Mouse (Mus musculus) olfactory bulb, adult 2 months (tissue): ENCODE data around the gene Dapk1. TPM values are rescaled to one million over a fixed set of nuclear protein-coding genes. Genes with fewer than 3 reads are reported as not detected.

ENCODE experiments used
- H3K27ac ChIP-seq: fragments of 200-500 bp; 2 replicates; pipeline ENCODE4 v1.5.1; 2012; ENCODE audit warnings: low read depth, low read length; ENCODE audit not compliant: insufficient read depth
- H3K4me1 ChIP-seq: fragments of 200-500 bp; 2 replicates; pipeline ENCODE4 v1.6.1; 2012; ENCODE audit warnings: low read length; ENCODE audit not compliant: control insufficient read depth, insufficient read depth
- H3K4me3 ChIP-seq: fragments of 200-500 bp; 2 replicates; pipeline ENCODE4 v1.5.1; 2012; ENCODE audit warnings: mild to moderate bottlenecking, low read depth, low read length, moderate library complexity; ENCODE audit not compliant: insufficient read depth
- CTCF ChIP-seq: fragments of 200-500 bp; IDR thresholded peaks from 2 replicates; pipeline ENCODE4 v1.5.1; 2012; ENCODE audit warnings: low read depth, mild to moderate bottlenecking, low read length, moderate library complexity; ENCODE audit not compliant: insufficient read depth
- POLR2A ChIP-seq: fragments of 200-500 bp; IDR thresholded peaks from 2 replicates; pipeline ENCODE4 v1.6.1; 2012; ENCODE audit warnings: mild to moderate bottlenecking, low read depth, low read length, moderate library complexity; ENCODE audit not compliant: insufficient read depth
- WGBS: fragments of 180-500 bp; shearing (Covaris S2); methylation state at CpG from one replicate; pipeline ENCODE4 v1.1.7; 2018; 5-methylcytosine and 5-hydroxymethylcytosine counted together
- polyA plus RNA-seq: library from polyadenylated mRNA; stranded (reverse); fragments of >200 nt; gene quantifications from 2 replicates; pipeline ENCODE4 v1.2.4, GENCODE M21; 2012; ENCODE audit warnings: low replicate concordance; ENCODE audit not compliant: missing spikeins, insufficient read depth, insufficient read length

The Dapk1 gene
- polyA plus RNA-seq, 1 experiment = not detected

DNA sequence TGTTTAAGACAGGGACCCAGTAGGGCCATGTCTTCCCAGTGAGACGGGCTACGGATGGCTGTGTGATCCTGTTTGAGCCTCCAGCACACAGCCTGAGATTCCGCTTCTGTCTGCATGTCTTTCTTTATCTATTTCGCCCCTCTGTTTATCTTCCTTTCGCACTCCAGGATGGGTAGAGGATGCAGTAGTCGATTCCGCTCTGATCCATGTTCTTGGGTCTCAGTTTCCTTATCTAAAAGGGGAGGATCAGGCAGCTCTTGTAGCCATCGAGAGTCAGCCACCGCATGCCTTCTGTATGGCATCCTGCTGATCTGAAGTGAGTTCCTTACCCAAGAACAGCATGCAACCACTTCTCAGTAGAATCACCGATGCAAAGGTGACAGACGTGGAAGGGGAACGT lies 143.6 kb downstream of the Dapk1 start:
- no peak overlapping the region for H3K27ac ChIP-seq
- H3K4me3 ChIP-seq = no peak overlapping the region
- WGBS = 88% methylated on average over 12 of the region's 12 CpGs
- H3K4me1 ChIP-seq = peaks cover 16% of the 10 kb centered on the region
- TF ChIP-seq POLR2A = no peak

DNA sequence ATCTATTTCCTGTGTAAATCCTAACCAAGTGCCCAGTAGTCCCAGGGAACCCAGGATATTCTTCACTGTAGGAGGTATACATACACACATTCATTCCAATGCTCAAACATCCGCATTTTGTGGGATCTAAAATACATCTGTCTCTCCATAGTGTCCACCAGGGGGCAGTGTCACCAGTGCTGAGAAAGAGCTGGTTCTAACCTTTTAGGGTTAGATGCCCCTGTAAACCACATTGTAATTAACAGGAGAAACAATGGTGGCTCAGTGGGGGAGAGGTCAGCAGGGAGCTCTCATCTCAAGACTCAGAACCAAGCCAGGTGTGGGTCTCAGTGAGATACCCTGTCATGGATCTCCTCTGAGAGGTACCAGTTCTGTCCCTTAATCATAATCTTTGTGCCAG lies 144.5 kb downstream of the Dapk1 start:
- Histone ChIP-seq H3K4me1 (peaks cover 17% of the 10 kb centered on the region), H3K4me3 (no peak overlapping the region), H3K27ac (no peak overlapping the region)
- 38% methylated on average over 1 of the region's 1 CpGs for WGBS
- TF ChIP-seq POLR2A (no peak), CTCF (no peak)

DNA sequence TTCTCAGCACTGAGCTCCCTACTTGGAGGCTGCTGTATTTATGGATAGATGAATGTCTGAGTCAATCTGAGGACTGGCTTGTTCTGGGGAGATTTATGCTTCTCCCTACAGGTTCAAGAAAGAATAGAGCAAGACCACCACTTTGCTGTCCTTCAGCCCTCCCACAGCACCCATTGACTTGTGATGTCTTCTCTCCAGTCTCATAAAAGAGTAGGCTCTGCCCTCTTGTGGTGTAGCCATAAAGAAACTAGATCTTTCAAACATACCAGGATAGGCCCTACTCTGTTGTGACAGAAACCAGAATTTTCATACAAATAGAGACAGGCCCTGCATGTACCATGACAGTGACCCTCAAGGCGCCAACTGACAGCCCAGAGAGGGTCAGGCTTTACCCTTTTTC lies 145.5 kb downstream of the Dapk1 start:
- TF ChIP-seq POLR2A = no peak
- no peak for TF ChIP-seq CTCF
- Histone ChIP-seq H3K27ac (no peak overlapping the region), H3K4me3 (no peak overlapping the region), H3K4me1 (peaks cover 19% of the 10 kb centered on the region)
- WGBS = 97% methylated on average over 1 of the region's 1 CpGs

DNA sequence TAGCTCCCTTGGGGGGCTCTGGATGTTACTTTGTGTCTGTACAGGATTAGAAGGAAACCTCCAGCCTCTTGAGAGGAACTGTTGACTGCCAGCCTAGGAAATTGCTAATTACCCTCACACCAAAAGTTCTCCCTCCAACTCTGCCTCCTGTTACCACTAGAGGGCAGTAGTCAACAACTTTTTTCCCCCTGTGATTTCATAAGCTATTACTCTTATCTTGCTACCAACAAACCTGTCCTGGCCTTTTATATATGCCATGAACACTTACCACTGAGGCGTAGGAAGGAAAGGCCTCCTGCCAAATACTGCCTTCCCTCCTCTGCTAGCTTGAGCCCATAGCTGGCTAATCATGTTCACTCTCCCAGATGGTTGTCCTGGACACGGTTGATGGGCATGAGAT lies 146.8 kb downstream of the Dapk1 start:
- Histone ChIP-seq H3K4me3 (no peak overlapping the region), H3K4me1 (peaks cover 11% of the 10 kb centered on the region), H3K27ac (no peak overlapping the region)
- no peak for TF ChIP-seq CTCF
- no peak for TF ChIP-seq POLR2A
- 95% methylated on average over 2 of the region's 2 CpGs for WGBS

DNA sequence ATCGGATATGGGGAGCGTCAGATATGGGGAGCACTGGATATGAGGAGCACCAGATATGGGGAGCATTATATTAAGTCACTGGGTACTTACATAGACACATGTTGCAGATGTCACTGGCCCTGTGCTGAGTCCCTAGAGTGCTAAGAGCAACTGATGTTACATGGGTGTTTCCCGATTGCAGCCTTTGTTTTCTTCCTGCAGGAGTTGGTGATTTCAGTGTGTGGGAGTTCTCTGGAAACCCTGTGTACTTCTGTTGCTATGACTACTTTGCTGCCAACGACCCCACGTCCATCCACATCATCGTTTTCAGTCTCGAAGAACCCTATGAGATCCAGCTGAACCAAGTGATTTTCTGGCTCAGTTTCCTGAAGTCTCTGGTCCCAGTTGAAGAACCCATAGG lies 149.2 kb downstream of the Dapk1 start:
- Histone ChIP-seq H3K4me1 (peaks cover 6% of the 10 kb centered on the region; the same call in 1 of the 2 replicates), H3K4me3 (no peak overlapping the region), H3K27ac (no peak overlapping the region)
- no peak for TF ChIP-seq POLR2A
- TF ChIP-seq CTCF = no peak
- WGBS = 60% methylated on average over 7 of the region's 7 CpGs

DNA sequence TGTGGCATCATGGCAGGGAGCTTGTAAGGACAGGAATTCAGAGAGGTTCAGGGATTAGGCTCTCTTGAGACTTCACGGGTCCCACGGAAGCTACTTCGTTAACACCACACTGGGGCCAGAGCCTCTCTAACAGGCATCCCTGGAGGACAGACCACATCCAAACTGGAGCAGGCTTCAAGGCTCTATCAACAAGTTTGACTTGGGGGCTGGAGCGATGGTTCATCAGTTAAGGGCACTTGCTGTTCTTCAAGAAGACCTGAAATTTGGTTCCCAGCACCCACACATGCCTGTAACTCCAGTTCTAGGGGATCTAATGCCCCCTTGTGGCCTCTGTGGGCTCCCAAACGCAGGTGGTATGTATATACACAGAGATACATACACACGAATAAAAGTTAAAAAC lies 151.5 kb downstream of the Dapk1 start:
- 95% methylated on average over 6 of the region's 6 CpGs for WGBS
- no peak for TF ChIP-seq POLR2A
- no peak for TF ChIP-seq CTCF
- no peak overlapping the region for H3K27ac ChIP-seq
- peaks cover 10% of the 10 kb centered on the region for H3K4me1 ChIP-seq
- no peak overlapping the region for H3K4me3 ChIP-seq

DNA sequence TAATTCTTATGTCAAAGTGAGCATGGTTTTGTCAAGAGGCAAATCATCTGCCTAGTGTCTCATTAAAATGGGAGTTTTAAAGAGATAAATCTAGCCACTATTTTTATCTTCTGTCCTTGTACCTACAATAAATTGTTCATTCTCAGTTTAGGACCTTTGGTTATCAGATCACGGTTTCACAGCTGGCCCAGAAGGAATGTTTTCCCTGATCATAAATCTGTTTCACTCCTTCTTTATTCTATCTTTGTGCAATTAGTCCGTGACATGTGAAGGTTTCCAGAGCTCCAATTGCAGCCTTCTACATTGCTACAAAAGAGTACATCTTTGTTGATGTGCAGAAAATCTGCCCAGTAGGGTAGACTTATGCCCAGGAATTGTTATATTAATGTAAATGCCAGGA lies 153.5 kb downstream of the Dapk1 start:
- Histone ChIP-seq H3K27ac (no peak overlapping the region), H3K4me3 (no peak overlapping the region), H3K4me1 (peaks cover 9% of the 10 kb centered on the region)
- no peak for TF ChIP-seq POLR2A
- TF ChIP-seq CTCF = no peak
- WGBS = 72% methylated on average over 2 of the region's 2 CpGs

DNA sequence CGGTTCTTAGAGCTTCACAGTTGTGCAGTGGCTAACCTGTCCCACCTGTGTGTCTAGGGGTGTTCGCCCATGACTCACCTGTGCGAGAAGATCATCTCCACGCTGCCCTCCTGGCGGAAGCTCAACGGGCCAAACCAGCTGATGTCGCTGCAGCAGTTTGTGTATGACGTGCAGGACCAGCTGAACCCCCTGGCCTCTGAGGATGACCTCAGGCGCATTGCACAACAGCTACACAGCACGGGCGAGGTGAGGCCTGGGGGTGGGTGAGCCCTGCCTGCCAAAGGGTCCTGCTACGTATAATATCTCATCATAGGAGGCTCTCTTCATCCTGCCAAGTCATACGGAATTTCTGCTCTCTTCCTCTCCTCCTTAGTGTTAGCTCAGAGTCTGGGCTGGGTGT lies 155.5 kb downstream of the Dapk1 start:
- WGBS = 88% methylated on average over 13 of the region's 13 CpGs
- Histone ChIP-seq H3K27ac (no peak overlapping the region), H3K4me1 (peaks cover 5% of the 10 kb centered on the region), H3K4me3 (no peak overlapping the region)
- TF ChIP-seq CTCF (no peak), POLR2A (no peak)

DNA sequence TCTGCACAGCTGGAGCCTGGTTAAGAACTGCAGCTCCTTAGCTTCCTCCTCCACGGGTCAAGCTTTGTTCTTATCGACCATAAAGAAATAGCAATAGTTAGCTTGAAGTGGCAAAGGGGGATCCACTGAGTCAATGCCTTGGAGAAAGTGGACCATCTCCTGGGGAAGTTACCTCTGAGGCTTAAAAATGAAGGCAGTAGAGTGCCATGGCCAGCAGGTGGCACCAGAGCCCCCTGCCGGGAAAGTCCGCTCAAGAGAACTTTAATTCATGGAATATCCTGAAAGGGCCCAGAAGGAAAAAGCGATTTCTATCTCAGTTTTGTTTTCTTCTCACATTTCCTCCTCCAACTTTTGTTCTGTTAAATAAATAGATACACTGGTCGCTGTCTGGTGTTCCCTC lies 157.4 kb downstream of the Dapk1 start:
- peak; percentile 72; the same call in 1 of the 2 replicates for TF ChIP-seq CTCF
- no peak for TF ChIP-seq POLR2A
- Histone ChIP-seq H3K4me3 (no peak overlapping the region), H3K4me1 (peaks cover 5% of the 10 kb centered on the region), H3K27ac (no peak overlapping the region)
- WGBS = 19% methylated on average over 6 of the region's 6 CpGs

DNA sequence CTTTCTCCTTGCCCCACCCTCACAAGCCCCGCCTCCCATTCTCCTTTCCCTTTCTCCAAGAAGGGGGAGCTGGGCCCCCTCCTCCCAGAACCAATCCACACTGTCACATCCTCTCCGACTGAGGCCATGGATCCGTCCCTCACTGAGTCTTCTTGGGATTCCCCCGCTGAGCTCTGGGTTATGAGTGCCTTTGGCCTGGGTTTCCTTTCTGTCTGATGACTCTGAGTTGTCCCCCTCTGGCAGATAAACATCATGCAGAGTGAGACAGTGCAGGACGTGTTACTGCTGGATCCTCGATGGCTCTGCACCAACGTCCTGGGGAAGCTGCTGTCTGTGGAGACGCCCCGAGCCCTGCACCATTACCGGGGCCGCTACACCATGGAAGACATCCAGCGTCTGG lies 158.6 kb downstream of the Dapk1 start:
- TF ChIP-seq CTCF (no peak), POLR2A (no peak)
- peaks cover 5% of the 10 kb centered on the region for H3K4me1 ChIP-seq
- H3K4me3 ChIP-seq = no peak overlapping the region
- no peak overlapping the region for H3K27ac ChIP-seq
- 91% methylated on average over 12 of the region's 12 CpGs for WGBS
